Mouse (Mus musculus): ENCODE data around the gene Lrrfip2.

Lrrfip2 gene

DNA sequence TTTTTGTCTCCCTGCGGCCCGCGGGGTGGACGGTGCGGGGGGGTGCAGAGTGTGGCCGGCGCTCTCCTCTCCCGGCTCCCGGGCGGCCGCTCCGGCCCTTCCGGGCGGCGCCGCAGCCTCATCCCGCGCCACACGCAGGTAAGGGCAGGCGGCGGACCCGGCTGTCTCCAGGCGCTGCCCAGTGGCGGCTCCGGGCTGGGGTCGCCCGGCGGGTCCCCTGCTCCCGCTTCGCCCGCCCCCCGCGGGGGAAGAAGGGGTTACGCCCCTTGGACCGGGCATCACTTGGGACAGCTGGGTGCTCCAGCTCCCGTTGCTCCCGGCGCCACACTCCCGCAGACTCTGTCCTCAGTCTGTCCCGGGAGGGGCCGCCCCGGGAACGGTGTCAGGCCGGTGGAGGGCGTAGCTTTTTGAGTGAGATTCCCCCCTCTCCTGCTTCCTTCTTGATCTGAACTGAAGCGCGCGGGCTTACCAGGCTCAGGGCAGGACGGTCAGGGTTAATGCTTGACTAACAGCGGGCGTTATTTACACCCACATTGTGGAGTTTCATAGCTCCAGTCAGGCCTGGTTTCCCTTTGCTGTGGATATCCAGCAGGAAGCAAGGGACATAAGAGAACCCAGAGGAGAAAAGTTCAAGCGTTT lies 979 bp downstream of the Lrrfip2 start:
- DNase-seq (ENCODE audit: low spot score): no peak

DNA sequence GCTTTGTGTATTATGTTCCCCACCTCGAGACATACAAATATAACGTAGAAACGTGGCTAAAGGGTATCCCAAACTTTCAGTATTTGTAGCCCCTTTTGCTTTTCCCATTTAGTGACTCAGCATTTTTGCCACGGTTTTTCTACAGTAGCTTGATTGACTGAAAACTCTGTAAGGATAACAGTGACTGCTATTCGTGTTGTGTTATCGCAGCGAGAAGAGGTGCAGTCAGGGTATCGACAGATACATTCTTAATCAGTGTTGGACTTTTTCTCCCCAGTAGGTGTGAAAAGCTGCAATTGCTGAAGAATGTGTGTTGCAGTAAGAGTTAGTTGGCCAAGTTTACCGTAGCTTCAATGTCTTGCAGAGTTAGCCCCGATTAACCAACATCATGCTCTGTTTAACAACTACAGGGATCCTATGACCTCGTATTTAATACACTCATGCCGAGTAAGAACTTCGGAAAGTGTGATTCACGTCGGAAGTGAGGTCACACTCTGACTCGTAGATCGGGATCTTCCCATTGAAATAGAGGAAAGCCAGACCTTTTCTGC lies 1.6 kb downstream of the Lrrfip2 start:
- DNase-seq (ENCODE audit: low spot score): no peak

DNA sequence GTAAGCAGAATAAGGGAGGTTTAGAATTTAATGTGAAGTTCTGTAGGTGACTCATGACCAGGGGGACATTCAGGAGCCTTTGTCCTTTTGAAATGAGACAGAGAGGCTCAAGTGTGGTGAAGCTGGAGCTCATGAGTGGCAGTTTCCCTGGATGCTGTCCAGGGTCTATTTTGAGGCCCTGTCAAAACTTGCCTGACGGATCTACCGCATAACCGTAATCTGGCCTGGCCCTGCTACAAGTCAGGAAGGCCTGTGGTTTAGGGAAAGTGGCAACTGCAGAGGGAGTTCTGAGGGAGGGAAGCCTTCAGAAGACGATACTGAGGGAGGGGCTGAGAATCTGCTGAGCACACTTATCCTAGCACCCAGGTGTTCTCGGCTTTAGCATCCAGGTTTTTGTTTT lies 5.1 kb downstream of the Lrrfip2 start:
- no peak for DNase-seq (ENCODE audit: low spot score)

DNA sequence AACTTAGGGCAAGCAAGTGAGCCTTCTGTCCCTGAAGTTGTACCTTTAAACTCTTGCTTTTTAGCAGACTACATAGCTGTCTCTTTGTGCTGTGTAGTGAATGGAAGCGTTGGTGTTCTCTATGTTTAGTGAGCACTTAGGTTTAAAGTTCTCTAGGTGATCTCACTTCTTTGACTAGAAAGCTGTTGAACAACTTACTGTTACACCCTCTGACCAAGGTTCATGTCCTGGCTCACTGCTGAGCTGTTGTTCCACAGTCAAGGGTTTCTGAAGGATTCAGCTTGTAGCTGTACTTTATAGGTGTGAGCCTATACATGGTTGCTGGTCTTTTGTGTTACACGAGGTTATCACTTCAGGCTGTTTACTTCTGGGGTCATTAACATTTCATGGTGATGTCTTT lies 5.9 kb downstream of the Lrrfip2 start:
- DNase-seq (ENCODE audit: low spot score): no peak

DNA sequence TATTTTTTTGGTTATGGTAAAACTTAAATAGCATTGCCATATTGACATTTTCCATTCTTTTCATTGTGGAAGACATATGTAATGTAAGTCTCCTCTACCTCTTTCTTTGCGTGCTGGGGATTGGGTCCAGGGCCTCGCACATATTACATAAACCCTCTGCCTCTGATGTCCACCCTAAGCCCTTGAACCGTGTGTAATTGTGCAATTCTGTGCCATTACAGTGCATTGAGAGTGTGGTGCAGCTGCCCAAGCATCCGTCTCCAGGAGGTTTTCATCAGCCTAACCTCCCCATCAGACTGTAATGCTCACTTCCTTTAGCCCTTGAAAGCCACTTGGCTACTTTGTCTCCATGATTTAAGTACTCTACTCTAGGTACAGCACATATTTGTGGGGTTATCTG lies 7.0 kb downstream of the Lrrfip2 start:
- no peak for DNase-seq (ENCODE audit: low spot score)

DNA sequence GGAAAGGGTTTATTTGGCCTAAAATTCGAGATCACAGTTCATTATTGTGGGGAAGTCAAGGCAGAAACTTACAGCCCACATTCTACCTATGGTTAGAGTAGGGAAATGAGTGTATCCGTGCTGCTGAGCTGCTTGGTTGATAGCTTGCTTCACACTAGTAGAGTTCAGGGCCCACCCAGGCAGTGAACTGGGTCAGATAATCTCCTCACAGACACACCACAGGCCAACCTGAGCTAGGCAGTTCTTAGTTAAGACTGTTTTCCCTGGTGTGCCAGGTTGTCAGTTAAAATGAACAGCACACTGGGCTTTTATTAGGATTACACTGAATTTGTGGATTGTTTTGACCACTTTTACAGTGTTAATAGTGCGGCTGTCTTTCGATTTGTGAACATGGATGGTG lies 9.3 kb downstream of the Lrrfip2 start:
- DNase-seq (ENCODE audit: low spot score): no peak

DNA sequence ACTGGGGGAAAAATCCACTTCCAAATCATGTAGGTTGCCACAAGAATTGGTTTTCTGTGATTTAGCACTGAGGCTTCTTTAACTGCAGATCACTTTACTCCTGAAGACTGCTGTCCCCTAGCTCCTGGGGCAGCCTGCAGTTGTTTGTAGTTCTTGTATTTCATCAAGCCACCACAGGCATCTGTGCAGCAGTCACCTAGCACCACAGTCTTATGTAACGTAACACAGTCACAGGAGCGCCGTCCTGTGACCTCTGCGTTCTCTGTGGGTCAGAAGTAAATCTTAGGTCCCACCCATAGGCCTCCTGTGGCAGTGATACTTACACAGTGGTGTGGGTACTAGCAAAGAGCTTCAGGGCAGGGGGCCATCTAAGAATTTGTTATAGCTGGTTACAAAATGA lies 10.4 kb downstream of the Lrrfip2 start:
- no peak for DNase-seq (ENCODE audit: low spot score)

DNA sequence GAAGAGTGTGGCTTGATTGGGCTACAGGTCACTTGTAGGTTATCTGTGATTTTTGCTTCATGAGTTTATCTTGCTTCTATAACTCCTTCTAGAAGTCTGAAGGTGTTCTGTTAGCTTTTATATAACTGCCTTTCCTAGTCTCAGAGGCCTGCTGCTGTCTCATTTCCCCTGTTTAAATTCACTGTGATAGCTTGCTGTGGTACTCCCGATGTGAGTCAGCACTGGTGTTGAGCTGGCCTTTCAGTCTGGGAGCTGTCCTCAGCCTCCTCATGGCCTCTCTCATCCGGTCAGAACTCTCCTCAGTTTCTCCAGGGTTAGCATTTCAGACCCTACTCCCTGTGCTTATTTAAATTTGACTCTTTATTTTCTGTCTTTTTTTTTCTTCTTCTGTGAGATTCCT lies 12.7 kb downstream of the Lrrfip2 start:
- DNase-seq (ENCODE audit: low spot score): no peak

DNA sequence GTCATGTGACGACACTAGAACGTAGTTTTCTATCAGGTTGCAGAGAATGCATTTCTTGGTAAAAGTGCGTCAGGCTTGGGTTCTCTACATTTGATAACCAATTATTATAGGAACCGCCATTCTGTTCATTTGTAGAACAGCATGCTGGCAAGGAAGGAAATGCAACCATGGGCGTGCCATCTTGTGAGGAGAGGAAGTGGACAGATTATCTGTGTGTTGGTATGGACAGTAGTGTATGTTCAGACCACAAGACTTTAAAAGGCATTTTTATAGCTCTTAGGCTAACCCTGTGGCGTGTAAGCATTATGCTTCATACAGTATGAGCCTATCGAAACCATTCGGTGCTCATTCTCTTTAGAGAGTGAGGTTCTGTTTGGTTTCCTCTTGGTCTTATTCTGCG lies 20.8 kb downstream of the Lrrfip2 start:
- no peak for DNase-seq (ENCODE audit: low spot score)

DNA sequence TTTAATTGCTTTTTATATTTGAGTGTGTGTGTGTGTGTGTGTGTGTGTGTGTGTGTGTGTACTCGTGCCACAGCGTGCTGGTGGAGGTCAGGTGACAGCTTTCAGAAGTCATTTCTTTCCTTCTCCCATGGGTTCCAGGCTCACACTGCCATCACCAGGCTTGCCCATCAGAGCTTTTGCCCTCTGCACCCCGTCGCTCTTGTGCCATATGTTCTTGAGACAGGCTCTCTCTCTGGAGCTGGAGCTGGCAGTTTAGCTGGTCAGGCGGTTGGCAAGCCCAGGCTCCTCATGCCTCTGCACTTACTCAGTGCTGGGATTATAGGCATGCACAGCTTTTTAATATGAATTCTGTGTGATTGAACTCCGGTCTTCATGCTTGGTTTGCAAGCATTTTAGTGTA lies 25.3 kb downstream of the Lrrfip2 start:
- DNase-seq (ENCODE audit: low spot score): no peak

DNA sequence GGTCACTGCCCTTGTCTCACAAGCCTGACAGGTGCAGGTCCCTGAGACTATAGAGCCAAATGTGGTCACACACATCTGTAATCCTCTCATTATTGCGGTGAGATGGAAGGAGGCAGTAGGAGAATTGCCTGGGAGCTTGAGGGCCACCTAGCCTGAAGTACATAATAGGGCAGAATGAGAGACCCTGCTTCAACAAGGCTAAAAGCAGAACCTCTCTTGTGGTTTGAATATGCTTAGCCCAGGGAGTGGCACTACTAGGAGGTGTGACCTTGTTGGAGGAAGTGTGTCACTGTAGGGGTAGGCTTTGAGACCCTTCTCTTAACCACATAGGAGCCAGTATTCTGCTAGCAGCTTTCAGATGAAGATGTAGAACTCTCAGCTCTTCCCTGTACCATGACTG lies 26.0 kb downstream of the Lrrfip2 start:
- DNase-seq (ENCODE audit: low spot score): no peak

DNA sequence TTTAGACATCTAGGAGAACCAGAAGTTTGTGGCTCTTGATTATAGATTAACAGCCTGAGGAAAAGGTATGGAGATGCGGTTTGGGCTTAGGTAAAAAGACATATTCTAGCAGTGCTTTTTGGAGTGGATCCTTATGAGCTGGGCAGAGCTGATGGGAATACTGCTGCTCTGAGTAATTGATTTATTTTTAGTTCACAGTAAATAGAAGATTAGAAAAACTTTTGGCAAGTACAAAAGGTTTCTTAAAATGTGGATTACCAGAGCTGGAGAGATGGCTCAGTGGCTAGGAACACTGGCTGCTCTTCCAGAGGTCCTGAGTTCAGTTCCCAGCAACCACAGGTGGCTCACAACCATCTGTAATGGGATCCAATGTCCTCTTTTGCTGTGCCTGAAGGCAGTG lies 27.3 kb downstream of the Lrrfip2 start:
- no peak for DNase-seq (ENCODE audit: low spot score)

DNA sequence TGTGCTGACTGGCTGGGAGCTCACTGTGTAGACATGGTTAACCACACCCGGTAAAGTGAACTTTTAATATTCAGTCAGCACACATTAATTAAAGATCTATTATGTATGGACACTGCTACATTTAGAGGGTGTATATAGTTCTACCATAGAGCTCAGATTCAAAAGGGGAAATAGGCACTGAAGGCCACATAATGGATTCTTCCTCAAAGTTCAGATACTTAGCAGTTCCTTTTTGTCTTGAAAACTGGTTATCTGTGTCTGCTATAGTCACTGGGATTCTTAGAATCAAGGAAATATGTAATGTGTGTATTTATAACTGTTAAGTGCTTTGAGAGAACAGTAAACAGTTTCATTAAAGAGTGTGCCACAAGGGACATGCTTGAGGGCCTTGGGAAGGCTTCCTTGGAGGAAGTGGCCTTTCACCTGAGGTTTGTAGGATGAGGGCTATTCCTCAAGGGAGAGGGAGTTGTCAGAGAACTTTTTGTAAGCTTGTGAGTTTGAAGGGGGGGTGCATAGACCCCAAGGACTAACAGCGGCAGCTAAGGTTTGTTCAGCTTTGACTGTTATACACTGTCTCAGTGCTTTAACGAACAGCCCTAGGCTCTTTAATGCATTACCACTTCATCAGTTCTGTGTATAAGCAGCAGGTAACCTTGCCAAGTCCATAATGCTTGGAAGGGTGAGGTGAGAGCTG lies 28.3 kb downstream of the Lrrfip2 start:
- no peak for DNase-seq (ENCODE audit: low spot score)

DNA sequence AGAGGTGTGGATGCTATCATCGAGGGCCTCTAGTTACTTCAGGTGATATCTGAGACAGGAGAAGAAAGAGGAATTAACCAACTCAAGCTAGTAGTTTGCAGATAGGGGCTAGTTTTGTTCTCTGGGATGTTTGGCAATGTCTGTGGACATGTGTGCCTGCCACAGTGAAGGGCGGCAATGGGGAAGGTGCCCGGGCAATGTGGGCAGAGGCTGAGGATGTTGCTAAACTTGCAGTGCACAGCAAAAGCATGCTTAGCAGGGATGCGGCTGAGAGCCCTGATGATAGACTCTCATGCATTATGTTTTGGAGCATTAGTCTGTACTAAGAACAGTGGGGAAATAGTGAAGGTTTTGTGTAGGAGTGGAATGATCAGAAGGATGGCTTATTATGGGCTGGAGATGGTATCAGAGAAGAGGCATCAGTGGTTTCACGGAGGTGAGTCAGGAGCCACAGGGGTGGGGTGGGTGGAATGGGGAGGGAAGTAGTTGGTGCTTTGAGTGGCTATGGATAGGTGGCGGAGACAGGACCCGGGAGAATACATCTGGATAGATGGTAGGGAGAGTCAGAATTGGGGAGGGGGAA lies 28.9 kb downstream of the Lrrfip2 start:
- DNase-seq (ENCODE audit: low spot score): no peak

DNA sequence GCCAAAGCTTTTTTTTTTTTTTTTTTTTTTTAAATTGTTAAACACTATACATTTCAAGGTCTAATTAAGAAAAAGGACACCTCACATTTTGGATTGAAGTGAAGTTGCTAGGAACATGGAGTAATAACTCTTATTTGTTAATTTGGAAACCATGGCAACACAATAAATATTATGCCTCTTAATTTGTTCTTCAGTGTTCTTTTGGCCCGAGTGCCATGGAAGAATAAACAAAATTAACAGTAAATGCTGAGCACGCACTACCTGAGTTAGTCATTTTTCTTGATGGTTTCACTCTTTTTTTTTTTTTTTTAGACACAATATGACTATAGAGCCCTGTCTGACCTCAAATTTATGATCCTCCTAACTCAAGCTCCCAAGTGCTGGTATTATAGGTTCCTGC lies 30.6 kb downstream of the Lrrfip2 start:
- no peak for DNase-seq (ENCODE audit: low spot score)

DNA sequence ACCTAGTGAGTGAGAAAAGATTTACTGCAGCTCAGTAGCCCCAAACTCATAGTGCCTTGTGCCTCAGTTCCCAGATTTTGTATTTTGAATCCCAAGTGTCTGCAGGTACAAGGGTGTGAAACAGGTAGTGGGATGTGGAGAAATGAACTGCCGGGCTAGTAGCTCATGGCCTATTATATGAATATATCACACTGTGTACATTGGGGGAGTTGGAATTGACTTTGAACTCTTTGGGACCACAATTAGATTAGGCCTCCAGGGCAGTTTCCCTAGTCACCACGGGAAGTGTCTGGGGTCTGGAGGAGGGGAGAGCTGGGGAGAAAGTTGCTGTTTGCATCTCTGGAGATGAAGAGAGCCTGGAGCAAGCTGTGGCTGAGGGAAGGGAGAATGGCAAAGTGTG lies 31.0 kb downstream of the Lrrfip2 start:
- DNase-seq (ENCODE audit: low spot score): no peak

DNA sequence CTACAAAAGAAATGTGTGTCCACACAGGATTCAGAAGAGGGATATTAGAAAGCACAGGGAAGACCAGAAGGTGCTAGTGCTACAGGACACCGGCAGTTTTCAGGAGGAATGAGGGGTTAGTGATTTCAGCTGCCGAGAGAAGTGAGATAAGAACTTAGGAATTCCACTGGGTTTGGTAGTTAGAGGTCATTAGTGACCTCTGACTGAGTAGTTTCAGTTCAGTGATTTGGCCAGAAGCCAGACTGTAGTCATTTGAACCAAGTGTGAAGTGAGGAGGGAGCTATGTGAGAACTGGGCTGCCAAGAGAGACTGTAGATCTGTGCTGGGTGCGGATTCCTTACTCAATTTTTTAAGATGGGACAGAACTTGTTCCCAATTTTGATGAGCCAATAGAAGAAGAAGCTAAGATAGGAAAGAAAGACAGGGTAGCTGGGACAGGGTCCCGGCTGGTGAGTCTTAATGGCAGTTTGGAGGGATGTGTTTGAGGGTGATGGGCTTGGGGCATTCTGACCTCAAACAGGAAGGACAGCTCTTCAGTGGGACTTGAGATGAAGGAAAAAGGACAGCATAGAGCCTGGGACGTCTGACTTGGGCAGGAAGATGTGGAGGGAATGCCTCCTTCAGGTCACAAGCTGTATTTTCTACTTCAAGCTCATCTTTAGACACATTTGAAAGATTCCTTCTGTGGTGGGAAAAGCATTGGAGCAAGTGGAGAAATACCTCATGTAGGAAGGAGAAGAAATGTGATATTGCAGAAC lies 32.0 kb downstream of the Lrrfip2 start:
- DNase-seq (ENCODE audit: low spot score): no peak

DNA sequence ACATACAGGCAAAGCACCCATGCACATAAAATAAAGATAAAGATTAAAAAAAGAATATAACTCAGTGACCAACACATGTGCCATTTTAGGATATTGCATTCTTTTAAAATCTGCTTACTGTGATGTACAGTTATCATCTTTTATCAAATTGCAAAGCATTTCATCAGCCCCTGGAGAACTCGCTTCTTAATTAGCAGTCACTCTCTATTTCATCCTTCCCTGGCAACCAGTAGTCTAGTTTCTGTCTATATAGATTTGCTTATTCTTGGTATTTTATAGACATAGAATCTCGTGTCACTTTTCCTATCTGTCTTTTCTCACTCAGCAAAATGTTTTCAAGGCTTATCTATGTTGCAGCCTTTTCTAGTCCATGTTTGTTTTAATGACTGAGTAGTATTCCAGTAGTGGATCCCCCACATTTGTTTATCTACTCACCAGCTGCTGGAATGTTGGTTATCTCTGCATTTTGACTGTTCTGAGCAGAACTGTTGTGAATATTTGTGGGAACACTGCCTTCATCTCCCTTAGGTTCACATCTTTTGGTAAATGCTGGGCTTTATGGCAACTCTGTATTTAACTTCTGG lies 35.0 kb downstream of the Lrrfip2 start:
- DNase-seq (ENCODE audit: low spot score): no peak

DNA sequence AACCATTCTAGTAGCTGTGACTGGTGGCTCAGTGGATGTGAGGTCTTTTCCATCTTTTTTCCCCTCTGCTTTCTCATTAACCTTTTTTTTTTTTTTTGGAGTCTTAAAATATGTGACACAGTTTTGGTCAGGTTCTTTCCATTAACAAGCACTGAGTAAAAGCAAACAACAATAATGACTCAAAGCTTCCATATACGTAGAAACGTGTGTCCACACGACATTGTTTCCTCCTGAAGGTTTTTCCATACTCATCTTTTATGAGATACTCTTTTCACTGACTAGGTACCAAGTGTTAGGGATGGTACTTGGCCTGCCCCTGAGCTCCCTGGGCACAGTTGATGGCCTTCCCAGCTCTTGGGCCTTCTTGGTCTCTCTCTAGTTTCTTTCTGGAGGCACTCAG lies 35.6 kb downstream of the Lrrfip2 start:
- no peak for DNase-seq (ENCODE audit: low spot score)

DNA sequence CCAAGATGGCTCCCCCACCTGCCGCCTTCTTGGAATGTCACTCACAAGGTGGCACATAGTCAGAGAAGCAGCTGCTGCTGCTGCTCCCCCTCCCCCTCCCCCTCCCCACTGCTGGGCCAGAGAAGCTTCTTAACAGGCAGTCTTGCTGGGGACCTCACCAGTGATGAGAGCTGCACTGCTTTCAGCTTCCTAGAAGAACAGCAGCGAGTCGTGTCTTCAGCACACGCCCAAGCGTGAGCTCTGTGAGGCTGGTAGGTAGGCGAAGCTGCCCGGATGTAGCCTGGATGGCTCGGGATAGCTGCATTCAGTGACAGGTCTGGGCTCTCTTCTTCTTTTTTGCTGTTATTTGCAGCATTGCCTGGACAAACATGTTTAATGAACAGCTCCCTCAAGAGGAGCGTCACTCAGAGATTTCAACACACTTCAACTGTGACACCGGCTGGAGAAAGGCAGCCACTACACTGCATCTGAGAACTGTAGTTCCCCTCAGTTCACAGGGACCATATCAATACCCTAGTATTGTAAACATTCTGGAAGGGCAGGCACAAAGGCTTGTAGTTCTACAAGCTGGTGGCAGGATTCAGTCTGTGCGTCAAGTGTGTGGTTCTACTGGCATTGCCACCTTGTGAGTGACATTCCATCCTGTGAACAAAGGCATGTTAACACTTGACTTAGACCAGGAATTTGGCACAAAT lies 38.5 kb downstream of the Lrrfip2 start:
- DNase-seq (ENCODE audit: low spot score): no peak

DNA sequence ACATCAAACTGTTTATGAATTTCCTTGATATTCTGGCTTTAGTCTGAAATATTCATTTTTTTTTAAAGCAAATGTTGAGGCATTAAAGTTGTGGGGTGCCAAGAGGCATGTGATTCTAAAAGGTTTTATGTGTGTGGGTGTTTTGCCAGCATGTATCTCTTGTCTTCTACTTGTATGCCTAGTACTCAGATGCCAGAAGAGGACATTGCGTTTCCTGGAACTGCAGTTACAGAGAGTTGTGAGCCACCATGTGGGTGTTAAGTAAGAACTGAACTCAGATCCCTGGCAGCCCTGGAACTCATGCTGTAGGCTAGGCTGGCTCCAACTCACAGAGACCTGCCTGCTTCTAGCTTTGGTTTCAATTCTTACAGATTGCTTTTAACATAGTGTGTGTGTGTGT lies 42.2 kb downstream of the Lrrfip2 start:
- no peak for DNase-seq (ENCODE audit: low spot score)

DNA sequence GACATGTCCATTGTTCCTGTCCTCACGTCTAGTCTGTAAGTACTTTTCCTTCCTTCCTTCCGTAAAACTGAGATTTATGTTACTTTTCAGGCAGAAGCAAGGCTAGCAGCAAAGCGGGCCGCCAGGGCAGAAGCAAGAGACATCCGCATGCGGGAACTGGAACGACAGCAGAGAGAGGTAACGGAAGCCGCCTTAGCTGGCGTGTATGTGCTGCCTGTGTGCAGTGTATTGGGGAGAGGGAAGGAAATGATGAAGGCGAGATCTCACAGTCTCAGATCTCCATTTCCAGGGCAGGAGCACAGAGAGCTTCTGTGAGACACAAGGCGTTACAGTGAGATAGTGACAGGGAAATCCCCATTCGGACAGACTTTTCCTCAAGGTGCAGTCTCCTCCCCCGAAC lies 43.8 kb downstream of the Lrrfip2 start:
- no peak for DNase-seq (ENCODE audit: low spot score)
